Mouse (Mus musculus): ENCODE measurements around the gene Gbp7. TPM values are rescaled to one million over a fixed set of nuclear protein-coding genes. Genes with fewer than 3 reads are reported as not detected.
"Not testable (repeated sequence)": the region's sequence is repeated elsewhere in the genome, so short reads cannot be mapped to it uniquely, and the experiment has no call there.

The Gbp7 gene
- polyA plus RNA-seq, 1 experiment from 2014 or later, result 3.6 TPM

- WGBS (ENCODE audit: insufficient replicate concordance), result 20% methylated on average over 2 of the region's 2 CpGs
- Histone ChIP-seq H3K36me3 (ENCODE audit: control insufficient read depth, insufficient read depth) (no peaks in the 10 kb centered on the region), H3K27me3 (ENCODE audit: control insufficient read depth, insufficient read depth, low read depth, low read length) (no peaks in the 10 kb centered on the region), H3K4me2 (ENCODE audit: low read depth, low read length) (peak overlapping the region; percentile 79), H3K4me3 (ENCODE audit: low read depth, low read length) (peak overlapping the region; percentile 70), H3K27ac (ENCODE audit: low read length) (no peak overlapping the region), H3K9ac (ENCODE audit: low read depth, low read length) (0 out of 2 replicates have a peak overlapping the region, but pooled peaks have one; percentile 58), H3K9me3 (replicated peaks; ENCODE audit: control insufficient read depth, low read length) (no peaks in the 10 kb centered on the region), H3K4me1 (ENCODE audit: control insufficient read depth, low read depth, low read length) (no peaks in the 10 kb centered on the region)
- no peak for ATAC-seq (ENCODE audit: low read depth)
These were observed 545 bp upstream of the Gbp7 start for GRCm38 (mm10) chr3:142529597-142529996.

DNA sequence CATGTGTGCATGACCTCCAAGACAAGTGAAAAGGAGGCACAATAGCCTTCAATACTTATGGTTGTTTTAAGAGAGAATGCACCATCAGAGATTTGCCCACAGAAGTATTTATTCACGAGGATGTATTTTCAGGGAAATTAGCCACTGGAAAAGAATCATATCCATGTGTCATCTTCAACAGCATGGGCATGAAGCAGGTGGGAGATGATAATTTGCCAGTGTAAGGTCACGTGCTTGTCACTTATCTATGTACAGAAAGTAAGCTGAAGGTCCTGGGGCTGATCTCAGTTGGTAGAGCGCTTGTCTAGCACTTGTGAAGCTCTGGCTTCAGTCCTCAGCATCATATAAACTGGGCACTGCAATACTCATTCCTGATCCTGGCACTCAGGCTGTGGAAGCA, 1.5 kb downstream of the Gbp7 start:
- ATAC-seq (ENCODE audit: low read depth), result peak; percentile 44
- no peaks in the 10 kb centered on the region for H3K27me3 ChIP-seq (ENCODE audit: control insufficient read depth, insufficient read depth, low read depth, low read length)
- H3K9me3 ChIP-seq (replicated peaks; ENCODE audit: control insufficient read depth, low read length), result no peaks in the 10 kb centered on the region
- H3K36me3 ChIP-seq (ENCODE audit: control insufficient read depth, insufficient read depth), result no peaks in the 10 kb centered on the region
- no peaks in the 10 kb centered on the region for H3K4me1 ChIP-seq (ENCODE audit: control insufficient read depth, low read depth, low read length)
- no peak overlapping the region for H3K27ac ChIP-seq (ENCODE audit: low read length)
- H3K4me3 ChIP-seq (ENCODE audit: low read depth, low read length), result no peak overlapping the region
- WGBS (ENCODE audit: insufficient replicate concordance), result 50% methylated on average over 3 of the region's 3 CpGs
- H3K9ac ChIP-seq (ENCODE audit: low read depth, low read length), result no peak overlapping the region
- H3K4me2 ChIP-seq (ENCODE audit: low read depth, low read length), result no peak overlapping the region

GRCm38 (mm10) chr3:142533185-142533584, 3.0 kb downstream of the Gbp7 start:
- Histone ChIP-seq H3K27ac (ENCODE audit: low read length) (no peak overlapping the region), H3K4me3 (ENCODE audit: low read depth, low read length) (no peak overlapping the region), H3K27me3 (ENCODE audit: control insufficient read depth, insufficient read depth, low read depth, low read length) (no peaks in the 10 kb centered on the region), H3K36me3 (ENCODE audit: control insufficient read depth, insufficient read depth) (no peaks in the 10 kb centered on the region), H3K4me2 (ENCODE audit: low read depth, low read length) (no peak overlapping the region), H3K9me3 (replicated peaks; ENCODE audit: control insufficient read depth, low read length) (no peaks in the 10 kb centered on the region), H3K9ac (ENCODE audit: low read depth, low read length) (no peak overlapping the region), H3K4me1 (ENCODE audit: control insufficient read depth, low read depth, low read length) (no peaks in the 10 kb centered on the region)
- ATAC-seq (ENCODE audit: low read depth), result no peak
- 62% methylated on average over 3 of the region's 3 CpGs for WGBS (ENCODE audit: insufficient replicate concordance)

- Histone ChIP-seq H3K27ac (ENCODE audit: low read length) (no peak overlapping the region), H3K4me3 (ENCODE audit: low read depth, low read length) (no peak overlapping the region), H3K4me1 (ENCODE audit: control insufficient read depth, low read depth, low read length) (no peaks in the 10 kb centered on the region), H3K4me2 (ENCODE audit: low read depth, low read length) (no peak overlapping the region), H3K9me3 (replicated peaks; ENCODE audit: control insufficient read depth, low read length) (no peaks in the 10 kb centered on the region), H3K9ac (ENCODE audit: low read depth, low read length) (no peak overlapping the region), H3K36me3 (ENCODE audit: control insufficient read depth, insufficient read depth) (no peaks in the 10 kb centered on the region), H3K27me3 (ENCODE audit: control insufficient read depth, insufficient read depth, low read depth, low read length) (no peaks in the 10 kb centered on the region)
- 58% methylated on average over 1 of the region's 1 CpGs for WGBS (ENCODE audit: insufficient replicate concordance)
- no peak for ATAC-seq (ENCODE audit: low read depth)
These were observed 5.5 kb downstream of the Gbp7 start for GRCm38 (mm10) chr3:142535667-142536066.

DNA sequence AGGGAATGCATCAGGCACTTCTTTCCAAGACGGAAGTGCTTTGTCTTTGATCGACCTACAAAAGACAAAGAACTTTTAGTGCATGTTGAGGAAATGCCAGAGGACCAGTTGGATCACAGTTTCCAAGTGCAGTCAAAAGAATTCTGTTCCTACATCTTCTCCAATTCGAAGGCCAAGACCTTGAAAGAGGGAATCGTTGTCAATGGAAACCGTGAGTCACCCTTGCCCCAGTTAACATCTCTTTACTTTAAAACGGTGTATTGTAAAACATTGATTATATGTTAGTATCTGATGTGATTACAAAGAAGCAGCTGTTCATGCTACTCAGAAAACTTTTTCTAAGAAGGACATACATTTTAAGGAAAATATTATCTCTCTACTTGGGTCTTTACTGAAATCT, 11.2 kb downstream of the Gbp7 start:
- Histone ChIP-seq H3K9ac (ENCODE audit: low read depth, low read length) (no peak overlapping the region), H3K27ac (ENCODE audit: low read length) (no peak overlapping the region), H3K36me3 (ENCODE audit: control insufficient read depth, insufficient read depth) (no peaks in the 10 kb centered on the region), H3K4me1 (ENCODE audit: control insufficient read depth, low read depth, low read length) (no peaks in the 10 kb centered on the region), H3K9me3 (replicated peaks; ENCODE audit: control insufficient read depth, low read length) (no peaks in the 10 kb centered on the region), H3K27me3 (ENCODE audit: control insufficient read depth, insufficient read depth, low read depth, low read length) (no peaks in the 10 kb centered on the region), H3K4me3 (ENCODE audit: low read depth, low read length) (no peak overlapping the region), H3K4me2 (ENCODE audit: low read depth, low read length) (no peak overlapping the region)
- no peak for ATAC-seq (ENCODE audit: low read depth)
- WGBS (ENCODE audit: insufficient replicate concordance), result 58% methylated on average over 6 of the region's 6 CpGs

- not testable (repeated sequence) for H3K4me3 ChIP-seq (ENCODE audit: low read depth, low read length); H3K4me2 ChIP-seq (ENCODE audit: low read depth, low read length); H3K9ac ChIP-seq (ENCODE audit: low read depth, low read length); H3K27me3 ChIP-seq (ENCODE audit: control insufficient read depth, insufficient read depth, low read depth, low read length); H3K4me1 ChIP-seq (ENCODE audit: control insufficient read depth, low read depth, low read length); ATAC-seq (ENCODE audit: low read depth); H3K27ac ChIP-seq (ENCODE audit: low read length); H3K9me3 ChIP-seq (replicated peaks; ENCODE audit: control insufficient read depth, low read length); H3K36me3 ChIP-seq (ENCODE audit: control insufficient read depth, insufficient read depth)
- 73% methylated on average over 12 of the region's 12 CpGs for WGBS (ENCODE audit: insufficient replicate concordance)
These were observed 12.6 kb downstream of the Gbp7 start for GRCm38 (mm10) chr3:142542776-142543175.

GRCm38 (mm10) chr3:142546690-142547089, 16.5 kb downstream of the Gbp7 start:
- Histone ChIP-seq H3K4me2 (ENCODE audit: low read depth, low read length) (no peak overlapping the region), H3K27me3 (ENCODE audit: control insufficient read depth, insufficient read depth, low read depth, low read length) (no peaks in the 10 kb centered on the region), H3K36me3 (ENCODE audit: control insufficient read depth, insufficient read depth) (no peaks in the 10 kb centered on the region), H3K4me3 (ENCODE audit: low read depth, low read length) (no peak overlapping the region), H3K27ac (ENCODE audit: low read length) (no peak overlapping the region), H3K9ac (ENCODE audit: low read depth, low read length) (no peak overlapping the region), H3K4me1 (ENCODE audit: control insufficient read depth, low read depth, low read length) (no peaks in the 10 kb centered on the region), H3K9me3 (replicated peaks; ENCODE audit: control insufficient read depth, low read length) (no peaks in the 10 kb centered on the region)
- no peak for ATAC-seq (ENCODE audit: low read depth)
- WGBS (ENCODE audit: insufficient replicate concordance), result 61% methylated on average over 3 of the region's 3 CpGs

DNA sequence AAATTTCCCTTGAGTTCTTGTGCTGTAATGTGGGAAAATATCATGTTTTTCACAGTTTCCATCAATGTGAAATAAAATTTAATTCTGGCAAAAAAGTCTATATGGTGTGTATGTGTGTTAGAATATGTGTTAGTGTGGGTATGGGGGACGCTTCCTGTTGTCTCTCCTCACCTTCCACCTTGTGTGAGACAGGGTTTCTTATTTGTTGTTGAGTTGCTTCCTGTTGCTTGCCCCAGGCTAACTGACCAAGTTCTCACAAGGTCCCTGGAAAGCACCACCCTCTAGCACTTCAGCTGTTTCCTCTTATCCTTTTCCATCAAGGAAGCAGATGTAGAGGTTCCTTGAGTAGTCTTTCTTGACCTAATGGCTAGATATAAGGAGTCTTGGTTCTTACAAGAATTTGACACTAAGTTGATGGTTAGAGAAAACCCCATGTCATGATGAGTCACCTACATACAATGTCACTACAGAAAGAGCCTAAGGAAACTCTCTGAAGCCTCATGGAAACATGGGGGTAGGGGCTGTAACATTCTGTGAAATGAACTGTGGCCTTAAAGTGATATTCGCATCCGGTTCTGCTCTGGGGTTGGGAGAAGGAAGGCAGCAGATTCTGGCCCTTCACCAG, 20.0 kb downstream of the Gbp7 start:
- Histone ChIP-seq H3K9me3 (replicated peaks; ENCODE audit: control insufficient read depth, low read length) (no peaks in the 10 kb centered on the region), H3K27me3 (ENCODE audit: control insufficient read depth, insufficient read depth, low read depth, low read length) (no peaks in the 10 kb centered on the region)
- ATAC-seq (ENCODE audit: low read depth), result no peak

GRCm38 (mm10) chr3:142554601-142555000, 24.5 kb downstream of the Gbp7 start:
- H3K27ac ChIP-seq (ENCODE audit: low read length), result no peak overlapping the region
- H3K9ac ChIP-seq (ENCODE audit: low read depth, low read length), result no peak overlapping the region
- no peak for ATAC-seq (ENCODE audit: low read depth)
- H3K4me2 ChIP-seq (ENCODE audit: low read depth, low read length), result no peak overlapping the region
- no peak overlapping the region for H3K4me3 ChIP-seq (ENCODE audit: low read depth, low read length)
- H3K4me1 ChIP-seq (ENCODE audit: control insufficient read depth, low read depth, low read length), result no peaks in the 10 kb centered on the region
- no peaks in the 10 kb centered on the region for H3K9me3 ChIP-seq (replicated peaks; ENCODE audit: control insufficient read depth, low read length)
- WGBS (ENCODE audit: insufficient replicate concordance), result 55% methylated on average over 1 of the region's 1 CpGs
- H3K27me3 ChIP-seq (ENCODE audit: control insufficient read depth, insufficient read depth, low read depth, low read length), result no peaks in the 10 kb centered on the region
- no peaks in the 10 kb centered on the region for H3K36me3 ChIP-seq (ENCODE audit: control insufficient read depth, insufficient read depth)

More for the DNA sequence above, 20.0 kb downstream of the Gbp7 start:
- H3K36me3 ChIP-seq (ENCODE audit: control insufficient read depth, insufficient read depth), result no peaks in the 10 kb centered on the region
- no peaks in the 10 kb centered on the region for H3K4me1 ChIP-seq (ENCODE audit: control insufficient read depth, low read depth, low read length)
- no peak overlapping the region for H3K27ac ChIP-seq (ENCODE audit: low read length)
- 56% methylated on average over 3 of the region's 3 CpGs for WGBS (ENCODE audit: insufficient replicate concordance)
- H3K4me2 ChIP-seq (ENCODE audit: low read depth, low read length), result no peak overlapping the region
- H3K4me3 ChIP-seq (ENCODE audit: low read depth, low read length), result no peak overlapping the region
- no peak overlapping the region for H3K9ac ChIP-seq (ENCODE audit: low read depth, low read length)

Data from liver, embryonic 16.5 days (tissue).